Mouse (Mus musculus) kidney, postnatal 25 days (tissue): ENCODE results near the gene Apba1.

Experiments
- DNase-seq, 2 experiments: peaks; one replicate each; pipeline ENCODE4 v3.0.0; 2021; ENCODE audit warnings: mixed read lengths in 2 of 2

Gene Apba1

GRCm38 (mm10) chr19:23758554-23759321 lies at the start of gene Apba1:
Gene Apba1 (plus strand): TSS chr19:23758887.
- peak; percentile 40 to 78 for DNase-seq

GRCm38 (mm10) chr19:23746506-23746905 lies 12.2 kb upstream of the Apba1 start:
- no peak for DNase-seq

- peak in 1 of 2 experiments; percentile 5 for DNase-seq
Observed at GRCm38 (mm10) chr19:23757011-23757410, 1.7 kb upstream of the Apba1 start.

GRCm38 (mm10) chr19:23757961-23758553 lies 630 bp upstream of the Apba1 start:
- peak; percentile 94 to 96 for DNase-seq

GRCm38 (mm10) chr19:23759322-23759945 lies 747 bp downstream of the Apba1 start:
- DNase-seq: no peak

- DNase-seq: no peak
Observed at GRCm38 (mm10) chr19:23763371-23763770, 4.7 kb downstream of the Apba1 start.

- DNase-seq: no peak
Observed at GRCm38 (mm10) chr19:23764051-23764450, 5.4 kb downstream of the Apba1 start.

GRCm38 (mm10) chr19:23768864-23769263 lies 10.2 kb downstream of the Apba1 start:
- DNase-seq: no peak

GRCm38 (mm10) chr19:23770494-23771423 lies 12.1 kb downstream of the Apba1 start:
- DNase-seq: no peak

- peak in 1 of 2 experiments; percentile 11 for DNase-seq
Observed at GRCm38 (mm10) chr19:23771971-23772370, 13.3 kb downstream of the Apba1 start.

- DNase-seq: no peak
Observed at GRCm38 (mm10) chr19:23775356-23775755, 16.7 kb downstream of the Apba1 start.

GRCm38 (mm10) chr19:23779130-23779529 lies 20.4 kb downstream of the Apba1 start:
- DNase-seq: no peak

GRCm38 (mm10) chr19:23780105-23780504 lies 21.4 kb downstream of the Apba1 start:
- no peak for DNase-seq

GRCm38 (mm10) chr19:23781968-23782367 lies 23.3 kb downstream of the Apba1 start:
- no peak for DNase-seq

- no peak for DNase-seq
Observed at GRCm38 (mm10) chr19:23788420-23789132, 29.9 kb downstream of the Apba1 start.

GRCm38 (mm10) chr19:23791704-23792103 lies 33.0 kb downstream of the Apba1 start:
- DNase-seq: no peak

- no peak for DNase-seq
Observed at GRCm38 (mm10) chr19:23792559-23792958, 33.9 kb downstream of the Apba1 start.

- no peak for DNase-seq
Observed at GRCm38 (mm10) chr19:23794491-23794890, 35.8 kb downstream of the Apba1 start.

GRCm38 (mm10) chr19:23795156-23795555 lies 36.5 kb downstream of the Apba1 start:
- no peak for DNase-seq

- no peak for DNase-seq
Observed at GRCm38 (mm10) chr19:23801174-23801573, 42.5 kb downstream of the Apba1 start.

GRCm38 (mm10) chr19:23803221-23803870 lies 44.7 kb downstream of the Apba1 start:
- no peak for DNase-seq

GRCm38 (mm10) chr19:23806796-23807195 lies 48.1 kb downstream of the Apba1 start:
- DNase-seq: no peak
